Mouse (Mus musculus) bone marrow macrophage, adult 2 months (primary cell): ENCODE data around the gene Rrp7a.

Experiments
- CTCF ChIP-seq: IDR thresholded peaks from 2 replicates; pipeline ENCODE4 v1.5.1; 2012; ENCODE audit warnings: low read depth, mild to moderate bottlenecking, low read length, moderate library complexity
- POLR2A ChIP-seq: IDR thresholded peaks from 2 replicates; pipeline ENCODE4 v1.6.1; 2012; ENCODE audit warnings: mild to moderate bottlenecking, low read depth, low read length, borderline replicate concordance

GRCm38 (mm10) chr15:83160561-83160960 is 38.0 kb upstream of the Rrp7a start:
- TF ChIP-seq CTCF (no peak), POLR2A (no peak)
